Mouse (Mus musculus) liver, embryonic 14 days (tissue): ENCODE data around the gene Bend3. TPM values are rescaled to one million over a fixed set of nuclear protein-coding genes. Genes with fewer than 3 reads are reported as not detected.

Source experiments
- polyA plus RNA-seq: library from polyadenylated mRNA; depleted of rRNA; stranded (reverse); fragments of >200 nt; gene quantifications from 2 replicates; pipeline ENCODE4 v1.2.3, GENCODE M21; 2012; rRNA removed

Bend3 gene
- polyA plus RNA-seq, result 2.1 and 2.2 TPM in 2 replicates

DNA sequence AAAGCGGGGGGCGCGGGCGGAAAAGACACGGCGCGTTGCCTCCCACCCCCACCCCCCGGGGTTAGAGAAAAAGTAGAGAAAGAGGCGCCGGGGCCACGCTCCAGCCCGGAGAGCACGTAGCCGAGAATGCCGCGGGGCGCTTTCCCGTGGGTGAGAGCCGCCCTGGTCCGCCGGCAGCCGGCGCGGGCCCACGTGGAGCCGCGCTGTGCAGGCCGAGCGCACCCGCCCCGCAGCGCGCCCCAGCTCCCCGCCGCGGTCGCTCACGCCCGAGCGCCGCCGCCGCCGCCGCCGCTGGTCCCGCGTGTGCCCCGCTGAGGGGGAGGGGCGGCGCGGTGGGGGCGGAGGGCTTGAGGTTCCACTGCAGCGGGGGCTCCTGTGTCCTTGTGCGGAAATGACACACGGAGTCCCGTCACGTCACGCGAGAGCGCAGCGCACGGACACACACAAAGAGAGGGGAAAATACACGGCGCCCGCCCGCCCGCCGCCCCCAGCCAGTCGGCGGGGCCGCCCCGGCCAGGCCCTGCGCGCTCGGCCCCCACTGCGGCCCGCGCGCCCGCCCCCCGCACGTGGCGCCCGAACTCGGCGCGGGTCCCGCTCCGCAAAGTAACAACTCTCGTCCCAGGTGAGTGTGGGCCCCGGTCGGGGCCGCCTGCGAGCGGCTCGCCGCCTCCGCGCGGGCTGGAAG, at the start of gene Bend3:
Bend3 (plus strand) TSS at position 81 of the 685 bp plus-strand sequence.

DNA sequence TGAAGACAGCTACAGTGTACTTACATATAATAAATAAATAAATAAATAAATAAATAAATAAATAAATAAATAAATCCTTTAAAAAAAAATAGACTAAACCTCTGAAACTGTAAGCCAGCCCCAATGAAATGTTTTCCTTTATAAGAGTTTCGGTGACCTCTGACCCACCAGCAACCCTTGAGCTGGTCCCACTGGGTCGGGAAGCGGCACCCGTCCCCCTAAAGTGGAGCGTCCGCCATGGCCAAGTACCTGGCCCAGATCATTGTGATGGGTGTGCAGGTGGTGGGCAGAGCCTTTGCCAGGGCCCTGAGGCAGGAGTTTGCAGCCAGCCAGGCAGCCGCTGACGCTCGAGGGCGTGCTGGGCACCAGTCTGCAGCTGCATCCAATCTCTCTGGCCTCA, 45.3 kb downstream of the Bend3 start, which contains the start of gene Gm9803:
Gm9803 (plus strand) TSS at position 154 of the 400 bp plus-strand sequence.

DNA sequence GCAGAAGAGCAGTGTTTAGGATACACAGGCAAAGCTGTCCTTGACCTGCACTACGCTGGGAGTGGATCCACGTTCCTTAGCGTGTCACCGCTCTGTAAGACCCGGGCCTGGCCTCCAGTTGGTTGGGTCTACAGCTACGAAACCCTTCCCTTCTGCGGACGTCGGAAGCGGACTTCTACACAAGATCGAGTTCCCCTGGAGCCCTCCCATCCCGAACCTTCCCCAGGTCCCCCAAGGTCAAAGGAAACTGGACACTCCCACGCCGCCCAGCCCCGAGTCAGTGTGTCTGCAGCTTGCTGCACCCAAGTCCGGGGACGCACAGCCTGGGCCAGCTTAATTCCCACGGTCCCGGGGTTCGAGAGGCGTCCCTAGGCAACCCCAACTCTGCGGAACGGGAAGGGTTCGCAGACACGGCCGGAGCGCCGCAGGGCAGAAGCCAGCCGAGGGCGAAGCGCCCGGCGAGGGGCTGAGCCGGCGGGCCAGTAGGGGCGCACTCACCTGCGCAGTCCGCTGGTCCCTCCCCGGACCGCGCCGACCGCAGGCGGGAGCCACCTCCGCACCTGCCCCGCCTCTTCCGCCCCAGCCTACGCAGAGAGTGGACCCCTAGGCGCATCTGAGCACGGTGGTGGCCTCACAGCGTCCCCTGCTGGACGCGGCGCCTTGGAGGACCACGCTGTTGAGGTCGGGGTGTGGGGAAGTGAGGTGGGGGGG, 62.0 kb downstream of the Bend3 start, which contains the start of gene 1700021F05Rik:
1700021F05Rik (minus strand) TSS at position 553 of the 711 bp plus-strand sequence.

Other genes starting within 250 kb of the Bend3 start
- 6.4 and 13.2 TPM in 2 replicates for gene Gm9803, start 45.3 kb downstream of the Bend3 start, polyA plus RNA-seq
- gene 1700021F05Rik, start 62.2 kb downstream of the Bend3 start, polyA plus RNA-seq, result 9.7 and 13.6 TPM in 2 replicates
- 880 and 1,108 TPM in 2 replicates for gene Cd24a, start 99.5 kb downstream of the Bend3 start, polyA plus RNA-seq